ENCODE assay signal across 9 mouse cellular contexts in genomic region chr15:78383450-78384219, GRCm38 (mm10). TPM values are rescaled to one million over a fixed set of nuclear protein-coding genes. Genes with fewer than 3 reads are reported as not detected.
A peak's percentile ranks its signal among the peaks of the same experiment; 100 is the strongest.
DNase-seq lines count a peak whose midpoint lies in the region; ATAC-seq and TF ChIP-seq lines count a peak whose summit lies in the region.
"Had no signal": no experiment of that assay in that cellular context is flagged by ENCODE, and none has a peak within 500 bp of the region (broad histone marks: within the 10 kb centered on the region; RNA-seq: fewer than 3 reads in every experiment).

No protein-coding gene starts in this region.

- no peak overlapping the region for H3K4me2 ChIP-seq in heart, embryonic 12.5 days
- H3K4me2 ChIP-seq in heart, embryonic 14.5 days (ENCODE audit: low read length): no peak overlapping the region

- no peak for TF ChIP-seq CTCF in brain, embryonic 14.5 days (IDR thresholded peaks at IDR 0.05; ENCODE audit: borderline replicate concordance, extremely low read depth, insufficient read depth, insufficient read length)
- no peak for TF ChIP-seq CTCF in thymus, adult 2 months (IDR thresholded peaks at IDR 0.05; ENCODE audit: borderline replicate concordance, control insufficient read depth, extremely low read depth, insufficient read depth, low read length, poor library complexity)

- peaks cover 7% of the 10 kb centered on the region; the same call in 1 of the 2 replicates for H3K9me3 ChIP-seq in heart, embryonic 12.5 days (replicated peaks)
- no peaks in the 10 kb centered on the region for H3K9me3 ChIP-seq in heart, embryonic 14.5 days (ENCODE audit: control insufficient read depth, low read length)

- H3K4me1 ChIP-seq in heart, embryonic 12.5 days (replicated peaks): no peaks in the 10 kb centered on the region
- peaks cover 6 to 11% of the 10 kb centered on the region in 2 experiments; a peak in 2 of 4 replicates for H3K4me1 ChIP-seq in heart, embryonic 14.5 days (ENCODE audit: control insufficient read depth in 2 of 2, insufficient read depth in 2 of 2, low read length in 2 of 2)
- no peaks in the 10 kb centered on the region for H3K4me1 ChIP-seq in thymus, adult 2 months (replicated peaks; ENCODE audit: control insufficient read depth, insufficient read depth, low read length)

- H3K4me3 ChIP-seq in heart, embryonic 12.5 days: no peak overlapping the region
- H3K4me3 ChIP-seq in heart, embryonic 14.5 days (ENCODE audit: control insufficient read depth in 1 of 2, insufficient read depth in 1 of 2, low read depth in 1 of 2, low read length in 2 of 2): no peak overlapping the region
- H3K4me3 ChIP-seq in thymus, adult 2 months (ENCODE audit: control insufficient read depth, insufficient read depth, low read length): no peak overlapping the region

- TF ChIP-seq POLR2A in brain, embryonic 14.5 days (IDR thresholded peaks at IDR 0.05; ENCODE audit: borderline replicate concordance, extremely low read depth, insufficient read depth, insufficient read length, poor library complexity, severe bottlenecking): no peak
- TF ChIP-seq POLR2A in thymus, adult 2 months (IDR thresholded peaks at IDR 0.05; ENCODE audit: control insufficient read depth, extremely low read depth, insufficient read depth, low read length, poor library complexity): no peak

- H3K27ac ChIP-seq in heart, embryonic 12.5 days (ENCODE audit: poor library complexity, severe bottlenecking): no peak overlapping the region
- peak overlapping the region; percentile 39 to 53; a peak in 3 of 4 replicates for H3K27ac ChIP-seq in heart, embryonic 14.5 days (replicated peaks in 1 of 2; ENCODE audit: control insufficient read depth in 1 of 2, insufficient read depth in 1 of 2, low read depth in 2 of 2, low read length in 2 of 2)
- no peak overlapping the region for H3K27ac ChIP-seq in thymus, adult 2 months (ENCODE audit: control insufficient read depth, insufficient read depth, low read length)

- 0 out of 2 replicates have a peak, but pooled peaks cover under 1% of the 10 kb centered on the region for H3K27me3 ChIP-seq in heart, embryonic 12.5 days (replicated peaks)
- no peaks in the 10 kb centered on the region for H3K27me3 ChIP-seq in heart, embryonic 14.5 days (ENCODE audit: control insufficient read depth, insufficient read depth, low read length)
- H3K27me3 ChIP-seq in thymus, adult 2 months (ENCODE audit: control insufficient read depth, insufficient read depth, low read length): no peaks in the 10 kb centered on the region
- H3K27me3 ChIP-seq: Patski had no signal

- H3K9ac ChIP-seq in heart, embryonic 12.5 days: no peak overlapping the region
- H3K9ac ChIP-seq in heart, embryonic 14.5 days (ENCODE audit: low read length): no peak overlapping the region

- H3K36me3 ChIP-seq in heart, embryonic 12.5 days: no peaks in the 10 kb centered on the region
- H3K36me3 ChIP-seq in heart, embryonic 14.5 days (ENCODE audit: control insufficient read depth, insufficient read depth, low read length): no peaks in the 10 kb centered on the region
- H3K36me3 ChIP-seq in thymus, adult 2 months (ENCODE audit: control insufficient read depth, insufficient read depth, low read length): no peaks in the 10 kb centered on the region

- no peak for ATAC-seq in heart, embryonic 12.5 days (ENCODE audit: insufficient number of reproducible peaks, low FRiP score)
- no peak for ATAC-seq in heart, embryonic 14.5 days (ENCODE audit: insufficient number of reproducible peaks, insufficient read depth, low FRiP score, low read depth)
- ATAC-seq: Patski had no signal

- 75% methylated on average over 11 of the region's 11 CpGs for WGBS in heart, embryonic 12.5 days
- 76% methylated on average over 11 of the region's 11 CpGs for WGBS in heart, embryonic 14.5 days
- WGBS in thymus, adult 2 months: 89% methylated on average over 11 of the region's 11 CpGs

- DNase-seq in heart, adult 8-10 months (ENCODE audit: low spot score): peak; percentile 33
- peak; percentile 89 for DNase-seq in brain, embryonic 14.5 days (ENCODE audit: low read depth)
- DNase-seq in layer of hippocampus, postnatal 14 days (ENCODE audit: low spot score in 2 of 2): peak; percentile 45 to 78
- DNase-seq in ovary, postnatal 36 days (ENCODE audit: low spot score): no peak
- DNase-seq in thymus, adult 2 months: no peak
- DNase-seq in ovary, postnatal 14 days (ENCODE audit: low spot score): no peak

RNA-seq across cellular contexts. Expression of gene Tex33, which starts 12.1 kb away (rescaled TPM):
- total RNA-seq in heart, adult 8-10 months (2022): not detected
- polyA plus RNA-seq in heart, embryonic 12.5 days (2016; fragmentation: Nextera tagmentation; extraction: Ambion mirVana): not detected in 2 replicates
- not detected in 2 replicates for polyA plus RNA-seq in brain, embryonic 14.5 days (2012; rRNA removed)
- not detected in 2 replicates for polyA plus RNA-seq in heart, embryonic 14.5 days (2014; fragmentation: Nextera tagmentation; extraction: Ambion mirVana)
- total RNA-seq in layer of hippocampus, postnatal 14 days (2021): under 1 TPM in 1 of 2 experiments, not detected in 1; 0.43 TPM
- polyA plus RNA-seq in thymus, adult 2 months (2012; rRNA removed): 0.46 and 0.50 TPM in 2 replicates
- polyA plus RNA-seq: Patski had no signal

RNA-seq across cellular contexts. Expression of gene Tst, which starts 22.1 kb away (rescaled TPM):
- 10 to 100 TPM; 20.3 to 25.0 (median 21.6) TPM for total RNA-seq in heart, adult 8-10 months (2022)
- 7.6 and 9.0 TPM in 2 replicates for polyA plus RNA-seq in heart, embryonic 12.5 days (2016; fragmentation: Nextera tagmentation; extraction: Ambion mirVana)
- 12.4 and 16.2 TPM in 2 replicates for polyA plus RNA-seq in brain, embryonic 14.5 days (2012; rRNA removed)
- 18.2 and 18.9 TPM in 2 replicates for polyA plus RNA-seq in heart, embryonic 14.5 days (2014; fragmentation: Nextera tagmentation; extraction: Ambion mirVana)
- total RNA-seq in layer of hippocampus, postnatal 14 days (2021): 10 to 100 TPM; 35.4 to 45.6 TPM
- polyA plus RNA-seq in thymus, adult 2 months (2012; rRNA removed): 44.5 and 58.0 TPM in 2 replicates

RNA-seq across cellular contexts. Expression of gene Mpst, which starts 22.6 kb away (rescaled TPM):
- total RNA-seq in heart, adult 8-10 months (2022): 10 to 100 TPM; 42.1 to 52.4 (median 44.2) TPM
- polyA plus RNA-seq in heart, embryonic 12.5 days (2016; fragmentation: Nextera tagmentation; extraction: Ambion mirVana): 0.32 and 1.1 TPM in 2 replicates
- polyA plus RNA-seq in brain, embryonic 14.5 days (2012; rRNA removed): 83.4 and 130 TPM in 2 replicates
- 1.9 and 2.2 TPM in 2 replicates for polyA plus RNA-seq in heart, embryonic 14.5 days (2014; fragmentation: Nextera tagmentation; extraction: Ambion mirVana)
- total RNA-seq in layer of hippocampus, postnatal 14 days (2021): 10 to 100 TPM; 39.5 to 41.9 TPM
- 188 and 195 TPM in 2 replicates for polyA plus RNA-seq in thymus, adult 2 months (2012; rRNA removed)

RNA-seq across cellular contexts. Expression of gene Kctd17, which starts 44.7 kb away (rescaled TPM):
- total RNA-seq in heart, adult 8-10 months (2022): 10 to 100 TPM; 17.9 to 26.9 (median 20.2) TPM
- 19.9 and 21.6 TPM in 2 replicates for polyA plus RNA-seq in heart, embryonic 12.5 days (2016; fragmentation: Nextera tagmentation; extraction: Ambion mirVana)
- 259 and 385 TPM in 2 replicates for polyA plus RNA-seq in brain, embryonic 14.5 days (2012; rRNA removed)
- 21.2 and 22.0 TPM in 2 replicates for polyA plus RNA-seq in heart, embryonic 14.5 days (2014; fragmentation: Nextera tagmentation; extraction: Ambion mirVana)
- 100 to 1,000 TPM; 254 to 262 TPM for total RNA-seq in layer of hippocampus, postnatal 14 days (2021)
- polyA plus RNA-seq in thymus, adult 2 months (2012; rRNA removed): 77.8 and 78.0 TPM in 2 replicates

RNA-seq across cellular contexts. Expression of gene Csf2rb, which starts 58.1 kb away (rescaled TPM):
- 1 to 10 TPM; 1.2 to 5.3 (median 1.3) TPM for total RNA-seq in heart, adult 8-10 months (2022)
- 2.4 and 3.1 TPM in 2 replicates for polyA plus RNA-seq in heart, embryonic 12.5 days (2016; fragmentation: Nextera tagmentation; extraction: Ambion mirVana)
- 0.85 and 1.8 TPM in 2 replicates for polyA plus RNA-seq in brain, embryonic 14.5 days (2012; rRNA removed)
- 0.99 and 1.00 TPM in 2 replicates for polyA plus RNA-seq in heart, embryonic 14.5 days (2014; fragmentation: Nextera tagmentation; extraction: Ambion mirVana)
- 1 to 10 TPM; 3.3 to 3.8 TPM for total RNA-seq in layer of hippocampus, postnatal 14 days (2021)
- 35.0 and 38.3 TPM in 2 replicates for polyA plus RNA-seq in thymus, adult 2 months (2012; rRNA removed)

Comparison
In these comparisons a context has a peak if more than half of its experiments do, and no peak if none do; other contexts are left out.
1. H3K27ac ChIP-seq: peak in heart, embryonic 14.5 days (2 of 2); none in heart, embryonic 12.5 days (single experiment) and thymus, adult 2 months (single experiment).
2. DNase-seq: peak in heart, adult 8-10 months (single experiment), brain, embryonic 14.5 days (single experiment) and layer of hippocampus, postnatal 14 days (2 of 2); none in ovary, postnatal 36 days (single experiment), thymus, adult 2 months (single experiment) and ovary, postnatal 14 days (single experiment).
3. RNA of gene Mpst, which starts 22.6 kb away (polyA plus RNA-seq): 188 to 195 TPM in thymus, adult 2 months and 83.4 to 130 TPM in brain, embryonic 14.5 days; 1.9 to 2.2 TPM in heart, embryonic 14.5 days and 0.32 to 1.1 TPM in heart, embryonic 12.5 days; every median in the first group is over 10 times any median in the second.